Comparison of ENCODE assay signal across 7 mouse cellular contexts in genomic region chr4:126149041-126149676, GRCm38 (mm10). TPM values are rescaled to one million over a fixed set of nuclear protein-coding genes. Genes with fewer than 3 reads are reported as not detected.
DNase-seq lines count a peak whose midpoint lies in the region; ATAC-seq and TF ChIP-seq lines count a peak whose summit lies in the region.

No protein-coding gene starts in this region.

- H3K4me3 ChIP-seq in ES-Bruce4 (ENCODE audit: low read depth, low read length), result peak overlapping the region; percentile 47
- H3K4me3 ChIP-seq in bone marrow macrophage, adult 2 months (ENCODE audit: insufficient read depth, low read length), result peak overlapping the region; percentile 62
- peak overlapping the region; percentile 41 for H3K4me3 ChIP-seq in hindbrain, embryonic 11.5 days (ENCODE audit: low read depth, low read length)
- peak overlapping the region; percentile 58 for H3K4me3 ChIP-seq in liver, embryonic 13.5 days (replicated peaks)

- no peak overlapping the region for H3K27ac ChIP-seq in ES-Bruce4 (ENCODE audit: insufficient read depth, low read length)
- H3K27ac ChIP-seq in bone marrow macrophage, adult 2 months (ENCODE audit: insufficient read depth, low read depth, low read length), result no peak overlapping the region
- H3K27ac ChIP-seq in hindbrain, embryonic 11.5 days (ENCODE audit: low read depth, low read length), result no peak overlapping the region
- peak overlapping the region; percentile 67 for H3K27ac ChIP-seq in liver, embryonic 13.5 days

- peak; percentile 28; the same call in 1 of the 2 replicates for ATAC-seq in hindbrain, embryonic 11.5 days (ENCODE audit: low FRiP score)
- ATAC-seq in liver, embryonic 13.5 days (ENCODE audit: low read depth), result peak; percentile 4; the same call in 1 of the 2 replicates

- no peaks in the 10 kb centered on the region for H3K9me3 ChIP-seq in ES-Bruce4 (replicated peaks; ENCODE audit: control insufficient read depth, insufficient read depth, low read length, poor library complexity, severe bottlenecking)
- no peaks in the 10 kb centered on the region for H3K9me3 ChIP-seq in hindbrain, embryonic 11.5 days (ENCODE audit: control insufficient read depth, low read length)
- no peaks in the 10 kb centered on the region for H3K9me3 ChIP-seq in liver, embryonic 13.5 days (replicated peaks)

- no peaks in the 10 kb centered on the region for H3K4me1 ChIP-seq in ES-Bruce4 (ENCODE audit: control insufficient read depth, insufficient read depth, low read length)
- peaks cover 4% of the 10 kb centered on the region; the same call in 1 of the 2 replicates for H3K4me1 ChIP-seq in bone marrow macrophage, adult 2 months (ENCODE audit: control insufficient read depth, insufficient read depth, low read length)
- peaks cover 12% of the 10 kb centered on the region for H3K4me1 ChIP-seq in hindbrain, embryonic 11.5 days (replicated peaks; ENCODE audit: control insufficient read depth, insufficient read depth, low read length)
- peaks cover 32% of the 10 kb centered on the region for H3K4me1 ChIP-seq in liver, embryonic 13.5 days (replicated peaks)

- TF ChIP-seq CTCF in ES-Bruce4 (IDR thresholded peaks at IDR 0.05; ENCODE audit: low read depth, low read length), result no peak
- TF ChIP-seq CTCF in bone marrow macrophage, adult 2 months (IDR thresholded peaks at IDR 0.05; ENCODE audit: low read depth, low read length), result no peak

- no peak for DNase-seq in hindbrain, embryonic 11.5 days (ENCODE audit: low spot score)
- DNase-seq in liver, embryonic 13.5 days, result no peak
- peak; percentile 58 for DNase-seq in retina, postnatal 1 day
- no peak for DNase-seq in layer of hippocampus, adult 18-20 months (ENCODE audit: low spot score in 2 of 2)
- DNase-seq in layer of hippocampus, postnatal 25 days (ENCODE audit: extremely low spot score in 1 of 2, low spot score in 1 of 2), result no peak

- no peaks in the 10 kb centered on the region for H3K27me3 ChIP-seq in ES-Bruce4 (ENCODE audit: control insufficient read depth, insufficient read depth, low read length, poor library complexity, severe bottlenecking)
- peaks cover 25% of the 10 kb centered on the region for H3K27me3 ChIP-seq in hindbrain, embryonic 11.5 days (ENCODE audit: control insufficient read depth, insufficient read depth, low read length)
- peaks cover 50% of the 10 kb centered on the region for H3K27me3 ChIP-seq in liver, embryonic 13.5 days

- peak overlapping the region; percentile 73 for H3K4me2 ChIP-seq in hindbrain, embryonic 11.5 days (replicated peaks; ENCODE audit: low read depth, low read length)
- H3K4me2 ChIP-seq in liver, embryonic 13.5 days, result peak overlapping the region; percentile 67

- WGBS in hindbrain, embryonic 11.5 days, result 20% methylated on average over 42 of the region's 42 CpGs
- 36% methylated on average over 42 of the region's 42 CpGs for WGBS in liver, embryonic 13.5 days (ENCODE audit: insufficient replicate concordance)

- H3K9ac ChIP-seq in ES-Bruce4 (ENCODE audit: low read depth, poor library complexity, severe bottlenecking), result peak overlapping the region; percentile 72
- peak overlapping the region; percentile 44; the same call in 1 of the 2 replicates for H3K9ac ChIP-seq in hindbrain, embryonic 11.5 days (ENCODE audit: low read depth, low read length)
- H3K9ac ChIP-seq in liver, embryonic 13.5 days, result peak overlapping the region; percentile 61

- TF ChIP-seq POLR2A in ES-Bruce4 (IDR thresholded peaks at IDR 0.05; ENCODE audit: insufficient read depth, low read length), result no peak
- TF ChIP-seq POLR2A in bone marrow macrophage, adult 2 months (IDR thresholded peaks at IDR 0.05; ENCODE audit: borderline replicate concordance, low read depth, low read length), result no peak

- H3K36me3 ChIP-seq in ES-Bruce4 (ENCODE audit: control insufficient read depth, insufficient read depth, low read length, poor library complexity, severe bottlenecking), result no peaks in the 10 kb centered on the region
- no peaks in the 10 kb centered on the region for H3K36me3 ChIP-seq in hindbrain, embryonic 11.5 days (ENCODE audit: control insufficient read depth, insufficient read depth, low read length)
- H3K36me3 ChIP-seq in liver, embryonic 13.5 days, result no peaks in the 10 kb centered on the region

- no peak for TF ChIP-seq EP300 in ES-Bruce4 (IDR thresholded peaks at IDR 0.05; ENCODE audit: insufficient read depth, low read depth, low read length)

RNA-seq across cellular contexts. Expression of gene Eva1b, which starts 1.6 kb away (rescaled TPM):
- polyA plus RNA-seq in ES-Bruce4 (2011; ENCODE audit: insufficient read depth, insufficient read length, low read depth, missing spikeins), result 13.6 and 15.9 TPM in 2 replicates
- 20.7 and 23.1 TPM in 2 replicates for polyA plus RNA-seq in bone marrow macrophage, adult 2 months (2012; ENCODE audit: insufficient read depth, insufficient read length, missing spikeins)
- polyA plus RNA-seq in hindbrain, embryonic 11.5 days (2014; fragmentation: Nextera tagmentation; extraction: Ambion mirVana), result 33.1 and 36.0 TPM in 2 replicates
- polyA plus RNA-seq in liver, embryonic 13.5 days (2015; fragmentation: Nextera tagmentation; extraction: Ambion mirVana), result 11.8 and 13.3 TPM in 2 replicates
- 1 to 10 TPM; 1.8 to 1.9 TPM for total RNA-seq in layer of hippocampus, adult 18-20 months (2021)
- total RNA-seq in layer of hippocampus, postnatal 25 days (2021), result 1 to 10 TPM; 2.8 to 3.1 TPM

RNA-seq across cellular contexts. Expression of gene Sh3d21, which starts 14.1 kb away (rescaled TPM):
- polyA plus RNA-seq in ES-Bruce4 (2011; ENCODE audit: insufficient read depth, insufficient read length, low read depth, missing spikeins), result 5.5 and 6.0 TPM in 2 replicates
- 1.3 and 2.0 TPM in 2 replicates for polyA plus RNA-seq in bone marrow macrophage, adult 2 months (2012; ENCODE audit: insufficient read depth, insufficient read length, missing spikeins)
- polyA plus RNA-seq in hindbrain, embryonic 11.5 days (2014; fragmentation: Nextera tagmentation; extraction: Ambion mirVana), result 2.0 and 2.7 TPM in 2 replicates
- polyA plus RNA-seq in liver, embryonic 13.5 days (2015; fragmentation: Nextera tagmentation; extraction: Ambion mirVana), result 0.82 and 1.3 TPM in 2 replicates
- total RNA-seq in layer of hippocampus, adult 18-20 months (2021), result under 1 TPM; 0.57 to 0.58 TPM
- total RNA-seq in layer of hippocampus, postnatal 25 days (2021), result 1 to 10 TPM in 1 of 2 experiments, under 1 TPM in 1; 0.62 to 1.0 TPM

RNA-seq across cellular contexts. Expression of gene Stk40, which starts 45.4 kb away (rescaled TPM):
- polyA plus RNA-seq in ES-Bruce4 (2011; ENCODE audit: insufficient read depth, insufficient read length, low read depth, missing spikeins), result 36.4 and 37.5 TPM in 2 replicates
- 25.5 and 26.5 TPM in 2 replicates for polyA plus RNA-seq in bone marrow macrophage, adult 2 months (2012; ENCODE audit: insufficient read depth, insufficient read length, missing spikeins)
- polyA plus RNA-seq in hindbrain, embryonic 11.5 days (2014; fragmentation: Nextera tagmentation; extraction: Ambion mirVana), result 19.0 and 26.0 TPM in 2 replicates
- 13.9 and 15.9 TPM in 2 replicates for polyA plus RNA-seq in liver, embryonic 13.5 days (2015; fragmentation: Nextera tagmentation; extraction: Ambion mirVana)
- 10 to 100 TPM; 30.2 to 32.9 TPM for total RNA-seq in layer of hippocampus, adult 18-20 months (2021)
- total RNA-seq in layer of hippocampus, postnatal 25 days (2021), result 10 to 100 TPM; 23.7 to 26.1 TPM

RNA-seq across cellular contexts. Expression of gene Lsm10, which starts 52.7 kb away (rescaled TPM):
- 25.4 and 28.8 TPM in 2 replicates for polyA plus RNA-seq in ES-Bruce4 (2011; ENCODE audit: insufficient read depth, insufficient read length, low read depth, missing spikeins)
- 37.9 and 38.6 TPM in 2 replicates for polyA plus RNA-seq in bone marrow macrophage, adult 2 months (2012; ENCODE audit: insufficient read depth, insufficient read length, missing spikeins)
- polyA plus RNA-seq in hindbrain, embryonic 11.5 days (2014; fragmentation: Nextera tagmentation; extraction: Ambion mirVana), result 44.1 and 45.5 TPM in 2 replicates
- polyA plus RNA-seq in liver, embryonic 13.5 days (2015; fragmentation: Nextera tagmentation; extraction: Ambion mirVana), result 31.1 and 31.3 TPM in 2 replicates
- total RNA-seq in layer of hippocampus, adult 18-20 months (2021), result 10 to 100 TPM; 12.7 to 15.6 TPM
- total RNA-seq in layer of hippocampus, postnatal 25 days (2021), result 10 to 100 TPM; 14.7 to 17.6 TPM

RNA-seq across cellular contexts. Expression of gene Thrap3, which starts 53.4 kb away (rescaled TPM):
- 456 and 495 TPM in 2 replicates for polyA plus RNA-seq in ES-Bruce4 (2011; ENCODE audit: insufficient read depth, insufficient read length, low read depth, missing spikeins)
- polyA plus RNA-seq in bone marrow macrophage, adult 2 months (2012; ENCODE audit: insufficient read depth, insufficient read length, missing spikeins), result 230 and 236 TPM in 2 replicates
- 191 and 228 TPM in 2 replicates for polyA plus RNA-seq in hindbrain, embryonic 11.5 days (2014; fragmentation: Nextera tagmentation; extraction: Ambion mirVana)
- 98.1 and 121 TPM in 2 replicates for polyA plus RNA-seq in liver, embryonic 13.5 days (2015; fragmentation: Nextera tagmentation; extraction: Ambion mirVana)
- total RNA-seq in layer of hippocampus, adult 18-20 months (2021), result 100 to 1,000 TPM; 136 to 145 TPM
- 100 to 1,000 TPM; 133 to 154 TPM for total RNA-seq in layer of hippocampus, postnatal 25 days (2021)
